Mouse (Mus musculus): ENCODE measurements around the gene Slc26a5. TPM values are rescaled to one million over a fixed set of nuclear protein-coding genes. Genes with fewer than 3 reads are reported as not detected.

Gene Slc26a5
- polyA plus RNA-seq, 1 experiment = not detected

- H3K27ac ChIP-seq (ENCODE audit: insufficient read depth, low read length) = 0 out of 2 replicates have a peak overlapping the region, but pooled peaks have one; percentile 14
Measured at GRCm38 (mm10) chr5:21786258-21787185, 78.9 kb downstream of the Slc26a5 start.

GRCm38 (mm10) chr5:21785776-21786175, 79.6 kb downstream of the Slc26a5 start:
- H3K9me3 ChIP-seq (replicated peaks; ENCODE audit: control insufficient read depth, insufficient read depth, low read length, poor library complexity, severe bottlenecking) = no peaks in the 10 kb centered on the region
- H3K4me3 ChIP-seq (ENCODE audit: low read depth, low read length) = no peak overlapping the region
- no peaks in the 10 kb centered on the region for H3K4me1 ChIP-seq (ENCODE audit: control insufficient read depth, insufficient read depth, low read length)
- peak overlapping the region; percentile 88; the same call in 1 of the 2 replicates for H3K9ac ChIP-seq (ENCODE audit: low read depth, poor library complexity, severe bottlenecking)
- peaks cover 26% of the 10 kb centered on the region for H3K36me3 ChIP-seq (ENCODE audit: control insufficient read depth, insufficient read depth, low read length, poor library complexity, severe bottlenecking)
- H3K27me3 ChIP-seq (ENCODE audit: control insufficient read depth, insufficient read depth, low read length, poor library complexity, severe bottlenecking) = no peaks in the 10 kb centered on the region
- TF ChIP-seq EP300 (IDR thresholded peaks at IDR 0.05; ENCODE audit: insufficient read depth, low read depth, low read length) (no peak), POLR2A (IDR thresholded peaks at IDR 0.05; ENCODE audit: insufficient read depth, low read length) (no peak), CTCF (IDR thresholded peaks at IDR 0.05; ENCODE audit: low read depth, low read length) (no peak)
- H3K27ac ChIP-seq (ENCODE audit: insufficient read depth, low read length) = no peak overlapping the region

More at GRCm38 (mm10) chr5:21786258-21787185, 78.9 kb downstream of the Slc26a5 start:
- Histone ChIP-seq H3K27me3 (ENCODE audit: control insufficient read depth, insufficient read depth, low read length, poor library complexity, severe bottlenecking) (no peaks in the 10 kb centered on the region), H3K4me1 (ENCODE audit: control insufficient read depth, insufficient read depth, low read length) (no peaks in the 10 kb centered on the region), H3K9me3 (replicated peaks; ENCODE audit: control insufficient read depth, insufficient read depth, low read length, poor library complexity, severe bottlenecking) (no peaks in the 10 kb centered on the region), H3K4me3 (ENCODE audit: low read depth, low read length) (peak overlapping the region; percentile 88), H3K36me3 (ENCODE audit: control insufficient read depth, insufficient read depth, low read length, poor library complexity, severe bottlenecking) (peaks cover 20% of the 10 kb centered on the region), H3K9ac (ENCODE audit: low read depth, poor library complexity, severe bottlenecking) (peak overlapping the region; percentile 88)
- no peak for TF ChIP-seq CTCF (IDR thresholded peaks at IDR 0.05; ENCODE audit: low read depth, low read length)
- TF ChIP-seq POLR2A (IDR thresholded peaks at IDR 0.05; ENCODE audit: insufficient read depth, low read length) = no peak
- peak; percentile 63; the same call in 1 of the 2 replicates for TF ChIP-seq EP300 (IDR thresholded peaks at IDR 0.05; ENCODE audit: insufficient read depth, low read depth, low read length)

GRCm38 (mm10) chr5:21785053-21785452, 80.4 kb downstream of the Slc26a5 start, which contains the start of the genes Dnajc2 and Psmc2:
TSS of gene Dnajc2 (minus strand) at chr5:21785251.
TSS of gene Psmc2 (plus strand) at chr5:21785283.
- peak within 1 kb of the TSS; percentile 79 for H3K4me3 ChIP-seq (ENCODE audit: low read depth, low read length)
- H3K4me1 ChIP-seq (ENCODE audit: control insufficient read depth, insufficient read depth, low read length) = no peaks in the 10 kb centered on the region
- H3K9ac ChIP-seq (ENCODE audit: low read depth, poor library complexity, severe bottlenecking) = peak within 1 kb of the TSS; percentile 88
- TF ChIP-seq CTCF (IDR thresholded peaks at IDR 0.05; ENCODE audit: low read depth, low read length) = no peak
- peak; percentile 26 for TF ChIP-seq POLR2A (IDR thresholded peaks at IDR 0.05; ENCODE audit: insufficient read depth, low read length)
- no peaks in the 10 kb centered on the region for H3K27me3 ChIP-seq (ENCODE audit: control insufficient read depth, insufficient read depth, low read length, poor library complexity, severe bottlenecking)
- no peak within 1 kb of the TSS for H3K27ac ChIP-seq (ENCODE audit: insufficient read depth, low read length)
- no peaks in the 10 kb centered on the region for H3K9me3 ChIP-seq (replicated peaks; ENCODE audit: control insufficient read depth, insufficient read depth, low read length, poor library complexity, severe bottlenecking)
- peaks cover 33% of the 10 kb centered on the region for H3K36me3 ChIP-seq (ENCODE audit: control insufficient read depth, insufficient read depth, low read length, poor library complexity, severe bottlenecking)

GRCm38 (mm10) chr5:21784161-21785052, 81.0 kb downstream of the Slc26a5 start:
- H3K27me3 ChIP-seq (ENCODE audit: control insufficient read depth, insufficient read depth, low read length, poor library complexity, severe bottlenecking) = no peaks in the 10 kb centered on the region
- no peak overlapping the region for H3K27ac ChIP-seq (ENCODE audit: insufficient read depth, low read length)
- H3K4me3 ChIP-seq (ENCODE audit: low read depth, low read length) = peak overlapping the region; percentile 79
- H3K36me3 ChIP-seq (ENCODE audit: control insufficient read depth, insufficient read depth, low read length, poor library complexity, severe bottlenecking) = peaks cover 36% of the 10 kb centered on the region
- peak overlapping the region; percentile 79 for H3K9ac ChIP-seq (ENCODE audit: low read depth, poor library complexity, severe bottlenecking)
- TF ChIP-seq EP300 (IDR thresholded peaks at IDR 0.05; ENCODE audit: insufficient read depth, low read depth, low read length) (no peak), CTCF (IDR thresholded peaks at IDR 0.05; ENCODE audit: low read depth, low read length) (no peak), POLR2A (IDR thresholded peaks at IDR 0.05; ENCODE audit: insufficient read depth, low read length) (no peak)
- no peaks in the 10 kb centered on the region for H3K9me3 ChIP-seq (replicated peaks; ENCODE audit: control insufficient read depth, insufficient read depth, low read length, poor library complexity, severe bottlenecking)
- H3K4me1 ChIP-seq (ENCODE audit: control insufficient read depth, insufficient read depth, low read length) = no peaks in the 10 kb centered on the region

- Histone ChIP-seq H3K4me1 (ENCODE audit: control insufficient read depth, insufficient read depth, low read length) (no peaks in the 10 kb centered on the region), H3K36me3 (ENCODE audit: control insufficient read depth, insufficient read depth, low read length, poor library complexity, severe bottlenecking) (peaks cover 61% of the 10 kb centered on the region)
Measured at GRCm38 (mm10) chr5:21776491-21776890, 88.9 kb downstream of the Slc26a5 start.

More at GRCm38 (mm10) chr5:21776491-21776890, 88.9 kb downstream of the Slc26a5 start:
- H3K4me3 ChIP-seq (ENCODE audit: low read depth, low read length) = no peak overlapping the region
- H3K27me3 ChIP-seq (ENCODE audit: control insufficient read depth, insufficient read depth, low read length, poor library complexity, severe bottlenecking) = no peaks in the 10 kb centered on the region
- H3K9me3 ChIP-seq (replicated peaks; ENCODE audit: control insufficient read depth, insufficient read depth, low read length, poor library complexity, severe bottlenecking) = no peaks in the 10 kb centered on the region
- H3K27ac ChIP-seq (ENCODE audit: insufficient read depth, low read length) = no peak overlapping the region
- TF ChIP-seq EP300 (IDR thresholded peaks at IDR 0.05; ENCODE audit: insufficient read depth, low read depth, low read length) (no peak), POLR2A (IDR thresholded peaks at IDR 0.05; ENCODE audit: insufficient read depth, low read length) (no peak), CTCF (IDR thresholded peaks at IDR 0.05; ENCODE audit: low read depth, low read length) (no peak)
- no peak overlapping the region for H3K9ac ChIP-seq (ENCODE audit: low read depth, poor library complexity, severe bottlenecking)
